Mouse (Mus musculus) hindbrain, embryonic 11.5 days (tissue): Measurements from ENCODE around the gene Schip1. TPM values are rescaled to one million over a fixed set of nuclear protein-coding genes. Genes with fewer than 3 reads are reported as not detected.

Experiments used
- ATAC-seq: fragments of 200-750 bp; cut with Nextera tagmentation; 2 replicates; pipeline ENCODE4 v1.8.0; 2017; ENCODE audit warnings: mild to moderate bottlenecking, moderate TSS enrichment, moderate library complexity; ENCODE audit not compliant: low FRiP score
- DNase-seq: peaks from one replicate; pipeline ENCODE4 v3.0.0-alpha.2; 2015; ENCODE audit warnings: low spot score
- H3K27ac ChIP-seq: fragments of 300-500 bp; sonication (generic); 2 replicates; pipeline ENCODE4 v1.5.1; 2014; ENCODE audit warnings: mild to moderate bottlenecking, low read depth, low read length
- H3K27me3 ChIP-seq: fragments of 300-500 bp; sonication (generic); 2 replicates; pipeline ENCODE4 v1.6.1; 2014; ENCODE audit warnings: mild to moderate bottlenecking, low read length, moderate library complexity, mixed read lengths; ENCODE audit not compliant: control insufficient read depth, insufficient read depth
- H3K36me3 ChIP-seq: fragments of 300-500 bp; sonication (generic); 2 replicates; pipeline ENCODE4 v1.6.1; 2014; ENCODE audit warnings: mild to moderate bottlenecking, low read length, moderate library complexity, mixed read lengths; ENCODE audit not compliant: control insufficient read depth, insufficient read depth
- H3K4me1 ChIP-seq: fragments of 300-500 bp; sonication (generic); replicated peaks from 2 replicates; pipeline ENCODE4 v1.6.1; 2014; ENCODE audit warnings: low read length, mixed read lengths; ENCODE audit not compliant: control insufficient read depth, insufficient read depth
- H3K4me2 ChIP-seq: fragments of 300-500 bp; sonication (generic); replicated peaks from 2 replicates; pipeline ENCODE4 v1.6.1; 2014; ENCODE audit warnings: mild to moderate bottlenecking, low read depth, low read length
- H3K4me3 ChIP-seq: fragments of 300-500 bp; sonication (generic); 2 replicates; pipeline ENCODE4 v1.5.1; 2014; ENCODE audit warnings: low read depth, low read length
- H3K9ac ChIP-seq: fragments of 300-500 bp; sonication (generic); 2 replicates; pipeline ENCODE4 v1.6.1; 2014; ENCODE audit warnings: low read depth, low read length
- H3K9me3 ChIP-seq: fragments of 300-500 bp; sonication (generic); 2 replicates; pipeline ENCODE4 v1.6.1; 2016; ENCODE audit warnings: low read length; ENCODE audit not compliant: control insufficient read depth
- WGBS: fragments of 180-500 bp; shearing (Covaris S2); extraction: QIAGEN DNeasy Blood & Tissue Kit; methylation state at CpG from one replicate; pipeline ENCODE4 v1.1.7; 2014; 5-methylcytosine and 5-hydroxymethylcytosine counted together
- polyA plus RNA-seq: library from polyadenylated mRNA; unstranded; fragments of >200 nt; fragmentation: Nextera tagmentation; extraction: Ambion mirVana; gene quantifications from 2 replicates; pipeline ENCODE4 v1.2.1, GENCODE M21; 2014

Gene Schip1
- polyA plus RNA-seq, 1 experiment from 2014 or later: 115 TPM

DNA sequence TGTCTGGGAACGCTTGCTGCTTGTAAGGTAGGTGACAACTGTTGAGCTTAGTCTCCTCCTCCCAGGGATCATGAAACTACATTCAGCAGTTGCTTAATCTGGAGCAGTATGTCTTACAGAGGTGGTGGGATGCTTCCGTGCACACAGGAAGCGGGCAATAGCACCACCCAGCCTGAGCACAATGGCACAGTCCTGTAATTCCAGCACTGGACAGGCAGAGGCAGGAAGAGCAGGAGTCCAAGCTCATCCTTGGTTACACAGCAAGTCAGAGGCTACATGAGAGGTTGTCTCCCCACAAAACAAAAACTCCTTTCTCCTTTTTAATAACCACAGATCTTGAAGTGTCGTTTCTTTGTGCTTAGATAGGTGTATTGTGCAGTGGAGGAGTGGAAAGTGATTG is 447.1 kb downstream of the Schip1 start:
- no peak overlapping the region for H3K9ac ChIP-seq
- no peak overlapping the region for H3K27ac ChIP-seq
- no peaks in the 10 kb centered on the region for H3K9me3 ChIP-seq
- 0 out of 2 replicates have a peak, but pooled peaks cover 2% of the 10 kb centered on the region for H3K4me1 ChIP-seq
- ATAC-seq: no peak
- no peak for DNase-seq
- 92% methylated on average over 4 of the region's 4 CpGs for WGBS
- no peaks in the 10 kb centered on the region for H3K27me3 ChIP-seq
- no peaks in the 10 kb centered on the region for H3K36me3 ChIP-seq
- H3K4me3 ChIP-seq: no peak overlapping the region
- H3K4me2 ChIP-seq: no peak overlapping the region

GRCm38 (mm10) chr3:68512327-68512726 is 447.7 kb downstream of the Schip1 start:
- DNase-seq: no peak
- H3K9me3 ChIP-seq: no peaks in the 10 kb centered on the region

GRCm38 (mm10) chr3:68513340-68514119 is 448.9 kb downstream of the Schip1 start:
- ATAC-seq: peak; percentile 84
- Histone ChIP-seq H3K27me3 (no peaks in the 10 kb centered on the region), H3K36me3 (no peaks in the 10 kb centered on the region), H3K9me3 (no peaks in the 10 kb centered on the region), H3K4me3 (no peak overlapping the region), H3K27ac (peak overlapping the region; percentile 39; the same call in 1 of the 2 replicates), H3K9ac (no peak overlapping the region), H3K4me2 (no peak overlapping the region), H3K4me1 (0 out of 2 replicates have a peak, but pooled peaks cover 2% of the 10 kb centered on the region)
- 51% methylated on average over 7 of the region's 7 CpGs for WGBS
- peak; percentile 26 for DNase-seq

More at GRCm38 (mm10) chr3:68512327-68512726, 447.7 kb downstream of the Schip1 start:
- no peak overlapping the region for H3K4me3 ChIP-seq
- 87% methylated on average over 11 of the region's 11 CpGs for WGBS
- no peak overlapping the region for H3K9ac ChIP-seq
- H3K27ac ChIP-seq: no peak overlapping the region
- no peaks in the 10 kb centered on the region for H3K27me3 ChIP-seq
- H3K36me3 ChIP-seq: no peaks in the 10 kb centered on the region
- H3K4me2 ChIP-seq: no peak overlapping the region
- no peak for ATAC-seq
- H3K4me1 ChIP-seq: 0 out of 2 replicates have a peak, but pooled peaks cover 2% of the 10 kb centered on the region

DNA sequence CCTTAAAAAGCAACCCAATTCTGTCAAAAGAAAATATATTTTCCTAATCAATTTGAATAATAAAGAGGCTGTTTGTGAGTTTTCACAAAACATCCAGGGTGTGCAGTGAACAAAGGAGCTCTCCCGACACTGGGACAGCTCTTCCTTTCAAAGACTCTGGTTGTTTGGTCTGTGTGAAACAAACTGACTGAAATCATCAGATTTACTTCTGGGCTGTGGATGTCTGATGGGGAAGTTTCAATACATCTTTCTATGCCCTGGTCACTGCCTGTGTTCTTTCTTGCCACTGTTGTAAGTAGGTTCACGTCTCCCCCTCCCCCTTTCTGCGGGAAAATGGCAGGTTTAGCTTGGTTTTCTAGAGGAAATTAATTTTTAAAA is 449.5 kb downstream of the Schip1 start:
- Histone ChIP-seq H3K27ac (no peak overlapping the region), H3K4me2 (no peak overlapping the region), H3K9ac (no peak overlapping the region), H3K27me3 (no peaks in the 10 kb centered on the region), H3K4me3 (no peak overlapping the region), H3K4me1 (0 out of 2 replicates have a peak, but pooled peaks cover 2% of the 10 kb centered on the region), H3K36me3 (no peaks in the 10 kb centered on the region), H3K9me3 (no peaks in the 10 kb centered on the region)
- 59% methylated on average over 3 of the region's 3 CpGs for WGBS
- ATAC-seq (peak; percentile 62; the same call in 1 of the 2 replicates), DNase-seq (peak; percentile 18)

DNA sequence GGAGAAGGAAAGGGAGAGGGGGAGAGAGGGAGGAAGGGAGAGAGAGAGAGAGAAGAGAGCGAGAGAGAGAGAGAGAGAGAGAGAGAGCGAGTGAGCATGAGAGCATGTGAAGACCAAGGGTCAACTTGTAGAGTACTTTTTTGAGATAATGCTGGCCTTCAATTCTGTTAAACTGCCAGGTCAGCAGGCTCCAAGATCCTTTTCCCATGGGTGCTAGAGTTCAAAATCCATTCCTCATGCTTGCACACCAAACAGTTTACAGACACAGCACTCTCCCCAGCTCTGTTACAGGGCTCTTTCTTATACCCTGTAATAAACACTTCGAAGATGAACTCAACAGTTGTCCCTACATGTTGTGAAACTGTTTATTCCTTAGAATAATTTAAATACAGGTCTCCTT is 450.1 kb downstream of the Schip1 start:
- Histone ChIP-seq H3K4me2 (no peak overlapping the region), H3K9ac (no peak overlapping the region), H3K27ac (no peak overlapping the region), H3K4me3 (no peak overlapping the region), H3K4me1 (0 out of 2 replicates have a peak, but pooled peaks cover 2% of the 10 kb centered on the region), H3K9me3 (no peaks in the 10 kb centered on the region), H3K36me3 (no peaks in the 10 kb centered on the region), H3K27me3 (no peaks in the 10 kb centered on the region)
- ATAC-seq (no peak), DNase-seq (no peak)
- 96% methylated on average over 3 of the region's 3 CpGs for WGBS

- WGBS: 91% methylated on average over 12 of the region's 12 CpGs
- H3K4me1 ChIP-seq: 0 out of 2 replicates have a peak, but pooled peaks cover 2% of the 10 kb centered on the region
- ATAC-seq: no peak
- H3K9me3 ChIP-seq: no peaks in the 10 kb centered on the region
- H3K4me3 ChIP-seq: no peak overlapping the region
- no peak overlapping the region for H3K9ac ChIP-seq
- DNase-seq: no peak
- H3K27me3 ChIP-seq: no peaks in the 10 kb centered on the region
- no peaks in the 10 kb centered on the region for H3K36me3 ChIP-seq
- no peak overlapping the region for H3K4me2 ChIP-seq
- H3K27ac ChIP-seq: no peak overlapping the region
These were observed 451.9 kb downstream of the Schip1 start for GRCm38 (mm10) chr3:68516393-68517081.

GRCm38 (mm10) chr3:68517236-68517635 is 452.6 kb downstream of the Schip1 start:
- Histone ChIP-seq H3K27me3 (no peaks in the 10 kb centered on the region), H3K9me3 (no peaks in the 10 kb centered on the region), H3K4me2 (no peak overlapping the region), H3K27ac (no peak overlapping the region), H3K4me3 (no peak overlapping the region), H3K9ac (no peak overlapping the region), H3K4me1 (0 out of 2 replicates have a peak, but pooled peaks cover 2% of the 10 kb centered on the region), H3K36me3 (no peaks in the 10 kb centered on the region)
- WGBS: 80% methylated on average over 7 of the region's 7 CpGs
- DNase-seq: no peak
- ATAC-seq: no peak

DNA sequence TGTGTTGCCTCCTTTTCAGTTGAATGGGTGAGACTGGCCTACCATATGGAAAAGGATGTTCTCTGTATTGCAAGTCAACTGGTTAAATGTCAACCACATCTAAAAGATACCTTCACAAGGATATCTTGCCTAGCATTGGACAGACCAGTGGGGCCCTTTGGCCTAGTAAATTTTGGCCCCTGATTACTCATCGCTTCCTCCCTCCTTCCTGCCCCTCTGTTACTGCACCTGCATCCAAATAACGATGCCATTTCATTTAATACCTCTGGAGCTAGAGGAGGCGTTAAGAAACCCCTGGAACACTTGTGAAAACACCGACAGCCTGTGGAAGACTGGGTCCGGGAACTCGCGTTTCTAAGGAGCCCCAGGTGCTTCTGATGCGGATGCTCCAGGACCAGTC is 453.4 kb downstream of the Schip1 start:
- Histone ChIP-seq H3K27me3 (no peaks in the 10 kb centered on the region), H3K36me3 (no peaks in the 10 kb centered on the region), H3K9ac (no peak overlapping the region), H3K4me1 (0 out of 2 replicates have a peak, but pooled peaks cover 2% of the 10 kb centered on the region), H3K27ac (no peak overlapping the region), H3K9me3 (no peaks in the 10 kb centered on the region), H3K4me2 (no peak overlapping the region), H3K4me3 (no peak overlapping the region)
- 88% methylated on average over 8 of the region's 8 CpGs for WGBS
- no peak for DNase-seq
- ATAC-seq: no peak
